Mouse (Mus musculus): ENCODE data around the gene Cyp2c66. TPM values are rescaled to one million over a fixed set of nuclear protein-coding genes. Genes with fewer than 3 reads are reported as not detected.

The Cyp2c66 gene
- not detected in 2 replicates for polyA plus RNA-seq (2015; fragmentation: Nextera tagmentation; extraction: Ambion mirVana)

DNA sequence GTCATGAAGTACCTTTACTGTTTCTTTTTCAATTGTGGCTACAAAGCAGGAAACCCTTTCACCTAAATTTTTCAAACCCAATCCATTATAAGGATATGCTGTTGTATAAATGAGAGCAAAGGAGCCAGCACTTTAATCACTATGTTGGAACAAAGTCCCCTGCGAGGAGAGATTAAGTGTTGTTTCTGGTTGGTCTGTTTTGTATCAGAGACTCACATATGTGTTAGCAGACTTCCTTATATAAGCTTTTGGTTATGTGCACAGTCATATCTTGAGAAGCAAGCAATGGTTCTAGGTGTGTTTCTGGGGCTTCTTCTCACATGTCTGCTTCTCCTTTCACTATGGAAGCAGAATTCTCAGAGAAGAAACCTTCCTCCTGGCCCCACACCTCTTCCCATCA is at the start of gene Cyp2c66:
Gene Cyp2c66 (plus strand): TSS at position 255 of the 400 bp plus-strand sequence.

Other genes with a start within 250 kb of the Cyp2c66 start
- 6.6 TPM in 2 replicates for gene Hells, start 183.0 kb upstream of the Cyp2c66 start, polyA plus RNA-seq (2015; fragmentation: Nextera tagmentation; extraction: Ambion mirVana)
- gene Cyp2c55, start 106.9 kb upstream of the Cyp2c66 start, polyA plus RNA-seq (2015; fragmentation: Nextera tagmentation; extraction: Ambion mirVana): not detected in 2 replicates
- gene Cyp2c65, start 52.9 kb upstream of the Cyp2c66 start, polyA plus RNA-seq (2015; fragmentation: Nextera tagmentation; extraction: Ambion mirVana): not detected in 2 replicates
- not detected in 2 replicates for gene Cyp2c29, start 155.5 kb downstream of the Cyp2c66 start, polyA plus RNA-seq (2015; fragmentation: Nextera tagmentation; extraction: Ambion mirVana)

Measured in neural tube, postnatal 0 days (tissue).